Mouse (Mus musculus): ENCODE data around the gene Smg7. TPM values are rescaled to one million over a fixed set of nuclear protein-coding genes. Genes with fewer than 3 reads are reported as not detected.
"Not testable (repeated sequence)": the region's sequence is repeated elsewhere in the genome, so short reads cannot be mapped to it uniquely, and the experiment has no call there.

Gene Smg7
- total RNA-seq (2021) = 10 to 100 TPM; 37.3 to 38.9 TPM
- long read RNA-seq, experiment 1, full-length matches to known transcripts = 6 of 20 reads
- long read RNA-seq, experiment 1, partial matches to known transcripts = 4 of 20 reads
- long read RNA-seq, experiment 1, other reads (novel, unspliced or antisense) = 10 of 20 reads
- long read RNA-seq, experiment 2, partial matches to known transcripts = 1 of 8 reads
- long read RNA-seq, experiment 2, other reads (novel, unspliced or antisense) = 6 of 8 reads

GRCm38 (mm10) chr1:152901765-152902664 is at the start of gene Smg7:
Gene Smg7, minus strand, starts transcription at chr1:152902646.
- no peak for DNase-seq (ENCODE audit: low spot score)

- no peak for DNase-seq (ENCODE audit: low spot score)
Measured at GRCm38 (mm10) chr1:152942977-152943376, 40.5 kb upstream of the Smg7 start.

GRCm38 (mm10) chr1:152936365-152936764 is 33.9 kb upstream of the Smg7 start:
- DNase-seq (ENCODE audit: low spot score) = no peak

- no peak for DNase-seq (ENCODE audit: low spot score)
Measured at GRCm38 (mm10) chr1:152935476-152935875, 33.0 kb upstream of the Smg7 start.

GRCm38 (mm10) chr1:152933962-152934361 is 31.5 kb upstream of the Smg7 start:
- DNase-seq (ENCODE audit: low spot score) = no peak

- no peak for DNase-seq (ENCODE audit: low spot score)
Measured at GRCm38 (mm10) chr1:152921786-152922185, 19.3 kb upstream of the Smg7 start.

- DNase-seq (ENCODE audit: low spot score) = no peak
Measured at GRCm38 (mm10) chr1:152917626-152918025, 15.2 kb upstream of the Smg7 start.

- no peak for DNase-seq (ENCODE audit: low spot score)
Measured at GRCm38 (mm10) chr1:152916936-152917335, 14.5 kb upstream of the Smg7 start.

GRCm38 (mm10) chr1:152915766-152916165 is 13.3 kb upstream of the Smg7 start:
- no peak for DNase-seq (ENCODE audit: low spot score)

- DNase-seq (ENCODE audit: low spot score) = no peak
Measured at GRCm38 (mm10) chr1:152913483-152914460, 11.3 kb upstream of the Smg7 start.

GRCm38 (mm10) chr1:152904469-152904868 is 2.0 kb upstream of the Smg7 start:
- peak; percentile 83 for DNase-seq (ENCODE audit: low spot score)

GRCm38 (mm10) chr1:152903591-152904135 is 1.2 kb upstream of the Smg7 start:
- no peak for DNase-seq (ENCODE audit: low spot score)

- DNase-seq (ENCODE audit: low spot score) = peak; percentile 96
Measured at GRCm38 (mm10) chr1:152902665-152903516, 445 bp upstream of the Smg7 start.

GRCm38 (mm10) chr1:152901419-152901764 is 1.1 kb downstream of the Smg7 start:
- no peak for DNase-seq (ENCODE audit: low spot score)

GRCm38 (mm10) chr1:152888086-152888485 is 14.4 kb downstream of the Smg7 start:
- not testable (repeated sequence) for DNase-seq (ENCODE audit: low spot score)

- peak; percentile 20 for DNase-seq (ENCODE audit: low spot score)
Measured at GRCm38 (mm10) chr1:152871031-152871430, 31.4 kb downstream of the Smg7 start.

GRCm38 (mm10) chr1:152869901-152870300 is 32.5 kb downstream of the Smg7 start:
- no peak for DNase-seq (ENCODE audit: low spot score)

GRCm38 (mm10) chr1:152846856-152847255 is 55.6 kb downstream of the Smg7 start:
- DNase-seq (ENCODE audit: low spot score) = peak; percentile 12

- no peak for DNase-seq (ENCODE audit: low spot score)
Measured at GRCm38 (mm10) chr1:152845211-152845730, 57.2 kb downstream of the Smg7 start.

GRCm38 (mm10) chr1:152844634-152845033 is 57.8 kb downstream of the Smg7 start:
- no peak for DNase-seq (ENCODE audit: low spot score)

All from gastrocnemius, adult 18-20 months (tissue).